In genomic region chr9:63803181-63803591, GRCm38 (mm10) we compare ENCODE assay signal across 9 mouse cellular contexts. TPM values are rescaled to one million over a fixed set of nuclear protein-coding genes. Genes with fewer than 3 reads are reported as not detected.
A peak's percentile ranks its signal among the peaks of the same experiment; 100 is the strongest.
DNase-seq lines count a peak whose midpoint lies in the region; ATAC-seq lines count a peak whose summit lies in the region.
"Had no signal": no experiment of that assay in that cellular context is flagged by ENCODE, and none has a peak within 500 bp of the region (broad histone marks: within the 10 kb centered on the region; RNA-seq: fewer than 3 reads in every experiment).

No protein-coding gene starts in this region.

- peak overlapping the region in 1 of 2 experiments; percentile 41; a peak in 1 of 4 replicates for H3K27ac ChIP-seq in heart, embryonic 14.5 days (replicated peaks in 1 of 2; ENCODE audit: control insufficient read depth in 1 of 2, insufficient read depth in 1 of 2, low read depth in 2 of 2, low read length in 2 of 2)
- H3K27ac ChIP-seq in intestine, embryonic 16.5 days (ENCODE audit: low read length): no peak overlapping the region
- H3K27ac ChIP-seq in midbrain, embryonic 14.5 days (replicated peaks; ENCODE audit: low read depth, low read length): no peak overlapping the region

- no peak overlapping the region for H3K9ac ChIP-seq in heart, embryonic 14.5 days (ENCODE audit: low read length)
- H3K9ac ChIP-seq in intestine, embryonic 16.5 days (ENCODE audit: low read depth, low read length): no peak overlapping the region; the same call in 1 of the 2 replicates
- H3K9ac ChIP-seq in midbrain, embryonic 14.5 days (replicated peaks; ENCODE audit: low read length): no peak overlapping the region

- H3K36me3 ChIP-seq in heart, embryonic 14.5 days (ENCODE audit: control insufficient read depth, insufficient read depth, low read length): no peaks in the 10 kb centered on the region
- no peaks in the 10 kb centered on the region for H3K36me3 ChIP-seq in intestine, embryonic 16.5 days (ENCODE audit: control insufficient read depth, insufficient read depth, low read length)
- H3K36me3 ChIP-seq in midbrain, embryonic 14.5 days (ENCODE audit: control insufficient read depth, insufficient read depth, low read length): no peaks in the 10 kb centered on the region

- no peak for DNase-seq in heart, adult 8-10 months (ENCODE audit: low spot score)
- DNase-seq in embryo, embryonic 10 days (ENCODE audit: low spot score): peak; percentile 92
- DNase-seq in midbrain, embryonic 14.5 days: peak; percentile 47
- no peak for DNase-seq in frontal cortex, postnatal 10 days (ENCODE audit: low spot score in 2 of 2)
- no peak for DNase-seq in ovary, adult 18-20 months (ENCODE audit: low spot score)
- DNase-seq in left cerebral cortex, adult 11 months (ENCODE audit: low spot score): no peak
- DNase-seq: right cerebral cortex, postnatal 14 days had no signal

- peak overlapping the region; percentile 24 for H3K4me2 ChIP-seq in heart, embryonic 14.5 days (ENCODE audit: low read length)
- H3K4me2 ChIP-seq in intestine, embryonic 16.5 days (ENCODE audit: low read depth, low read length): peak overlapping the region; percentile 36
- no peak overlapping the region for H3K4me2 ChIP-seq in midbrain, embryonic 14.5 days (ENCODE audit: low read length)

- H3K9me3 ChIP-seq in heart, embryonic 14.5 days (ENCODE audit: control insufficient read depth, low read length): no peaks in the 10 kb centered on the region
- no peaks in the 10 kb centered on the region for H3K9me3 ChIP-seq in intestine, embryonic 16.5 days (ENCODE audit: control insufficient read depth, low read length)
- H3K9me3 ChIP-seq in midbrain, embryonic 14.5 days (ENCODE audit: control insufficient read depth, low read length): no peaks in the 10 kb centered on the region

- ATAC-seq in heart, embryonic 14.5 days (ENCODE audit: insufficient number of reproducible peaks, insufficient read depth, low FRiP score, low read depth): no peak
- peak; percentile 85 for ATAC-seq in intestine, embryonic 16.5 days
- no peak for ATAC-seq in midbrain, embryonic 14.5 days (ENCODE audit: low FRiP score, low TSS enrichment)

- 4% methylated on average over 8 of the region's 8 CpGs for WGBS in heart, embryonic 14.5 days
- WGBS in intestine, embryonic 16.5 days: 4% methylated on average over 8 of the region's 8 CpGs
- 3% methylated on average over 8 of the region's 8 CpGs for WGBS in midbrain, embryonic 14.5 days

- peaks cover 6 to 10% of the 10 kb centered on the region in 2 experiments for H3K4me1 ChIP-seq in heart, embryonic 14.5 days (ENCODE audit: control insufficient read depth in 2 of 2, insufficient read depth in 2 of 2, low read length in 2 of 2)
- H3K4me1 ChIP-seq in intestine, embryonic 16.5 days (ENCODE audit: control insufficient read depth, insufficient read depth, low read length): peaks cover 10% of the 10 kb centered on the region
- H3K4me1 ChIP-seq in midbrain, embryonic 14.5 days (ENCODE audit: control insufficient read depth, insufficient read depth, low read length): 0 out of 2 replicates have a peak, but pooled peaks cover 3% of the 10 kb centered on the region

- no peak overlapping the region for H3K4me3 ChIP-seq in heart, embryonic 14.5 days (ENCODE audit: control insufficient read depth in 1 of 2, insufficient read depth in 1 of 2, low read depth in 1 of 2, low read length in 2 of 2)
- no peak overlapping the region for H3K4me3 ChIP-seq in intestine, embryonic 16.5 days (ENCODE audit: low read length)
- H3K4me3 ChIP-seq in midbrain, embryonic 14.5 days (replicated peaks; ENCODE audit: low read depth, low read length): no peak overlapping the region

- no peaks in the 10 kb centered on the region for H3K27me3 ChIP-seq in heart, embryonic 14.5 days (ENCODE audit: control insufficient read depth, insufficient read depth, low read length)
- H3K27me3 ChIP-seq in intestine, embryonic 16.5 days (replicated peaks; ENCODE audit: control insufficient read depth, insufficient read depth, low read length): no peaks in the 10 kb centered on the region
- H3K27me3 ChIP-seq in midbrain, embryonic 14.5 days (ENCODE audit: control insufficient read depth, insufficient read depth, low read length): no peaks in the 10 kb centered on the region

RNA-seq across cellular contexts. Expression of gene Smad3, which starts 45.4 kb away (rescaled TPM):
- polyA plus RNA-seq in heart, embryonic 14.5 days (2014; fragmentation: Nextera tagmentation; extraction: Ambion mirVana): 7.6 and 10.4 TPM in 2 replicates
- 10 to 100 TPM; 10.1 to 14.1 (median 12.5) TPM for total RNA-seq in heart, adult 8-10 months (2022)
- 10.9 and 11.8 TPM in 2 replicates for polyA plus RNA-seq in intestine, embryonic 16.5 days (2015; fragmentation: Nextera tagmentation; extraction: Ambion mirVana)
- polyA plus RNA-seq in midbrain, embryonic 14.5 days (2014; fragmentation: Nextera tagmentation; extraction: Ambion mirVana): 4.9 and 7.7 TPM in 2 replicates

Comparison
In these comparisons a context has a peak if more than half of its experiments do, and no peak if none do; other contexts are left out.
1. DNase-seq: peak in embryo, embryonic 10 days (single experiment) and midbrain, embryonic 14.5 days (single experiment); none in heart, adult 8-10 months (single experiment), frontal cortex, postnatal 10 days (0 of 2), ovary, adult 18-20 months (single experiment) and left cerebral cortex, adult 11 months (single experiment).